Mouse (Mus musculus) large intestine, adult 2 months (tissue): Measurements from ENCODE around the gene Olfr935. TPM values are rescaled to one million over a fixed set of nuclear protein-coding genes. Genes with fewer than 3 reads are reported as not detected.

ENCODE experiments used
- DNase-seq: peaks from one replicate; pipeline ENCODE4 v3.0.0-alpha.2; 2012; ENCODE audit warnings: low read depth, low spot score
- WGBS: fragments of 180-500 bp; shearing (Covaris S2); methylation state at CpG from one replicate; pipeline ENCODE4 v1.1.7; 2018; 5-methylcytosine and 5-hydroxymethylcytosine counted together
- polyA plus RNA-seq: library from polyadenylated mRNA; depleted of rRNA; stranded (reverse); fragments of >200 nt; gene quantifications from 2 replicates; pipeline ENCODE4 v1.2.3, GENCODE M21; 2012; rRNA removed

Olfr935 gene
- polyA plus RNA-seq = not detected in 2 replicates

- 62% methylated on average over 2 of the region's 2 CpGs for WGBS
- DNase-seq = no peak
Observed at GRCm38 (mm10) chr9:38999583-38999982, at the start of gene Olfr935. Gene Olfr935, minus strand, starts transcription at chr9:38999683.

- 70% methylated on average over 1 of the region's 1 CpGs for WGBS
- no peak for DNase-seq
Observed at GRCm38 (mm10) chr9:39023277-39023676, 23.8 kb upstream of the Olfr935 start, which contains the start of gene Olfr146. Gene Olfr146, minus strand, starts transcription at chr9:39023377.

- DNase-seq = no peak
- WGBS = 84% methylated on average over 2 of the region's 2 CpGs
Observed at GRCm38 (mm10) chr9:38988215-38988614, 11.3 kb downstream of the Olfr935 start, which contains the start of gene Olfr934. Gene Olfr934, minus strand, starts transcription at chr9:38988315.

GRCm38 (mm10) chr9:38972013-38972412 lies 27.5 kb downstream of the Olfr935 start, which contains the start of gene Olfr933:
Gene Olfr933, plus strand, starts transcription at chr9:38972313.
- DNase-seq = no peak
- 70% methylated on average over 4 of the region's 4 CpGs for WGBS

GRCm38 (mm10) chr9:38954124-38954416 lies 45.4 kb downstream of the Olfr935 start:
- 83% methylated on average over 4 of the region's 4 CpGs for WGBS
- DNase-seq = no peak

- WGBS = 41% methylated on average over 7 of the region's 7 CpGs
Observed at GRCm38 (mm10) chr9:38953401-38954123, 45.9 kb downstream of the Olfr935 start.

More at GRCm38 (mm10) chr9:38953401-38954123, 45.9 kb downstream of the Olfr935 start:
- DNase-seq = no peak

Other genes starting within 250 kb of the Olfr935 start
- gene Olfr920, start 247.4 kb downstream of the Olfr935 start, polyA plus RNA-seq = 0.06 and 0.15 TPM in 2 replicates
- gene Olfr921, start 226.6 kb downstream of the Olfr935 start, polyA plus RNA-seq = not detected in 2 replicates
- not detected in 2 replicates for gene Olfr922, start 185.1 kb downstream of the Olfr935 start, polyA plus RNA-seq
- not detected in 2 replicates for gene Olfr923, start 173.1 kb downstream of the Olfr935 start, polyA plus RNA-seq
- not detected in 2 replicates for gene Olfr924, start 155.2 kb downstream of the Olfr935 start, polyA plus RNA-seq
- not detected in 2 replicates for gene Olfr26, start 144.6 kb downstream of the Olfr935 start, polyA plus RNA-seq
- not detected in 2 replicates for gene Olfr926, start 122.6 kb downstream of the Olfr935 start, polyA plus RNA-seq
- gene Olfr930, start 69.9 kb downstream of the Olfr935 start, polyA plus RNA-seq = not detected in 2 replicates
- gene Olfr933, start 27.4 kb downstream of the Olfr935 start, polyA plus RNA-seq = not detected in 2 replicates
- not detected in 2 replicates for gene Olfr934, start 11.4 kb downstream of the Olfr935 start, polyA plus RNA-seq
- not detected in 2 replicates for gene Olfr146, start 23.7 kb upstream of the Olfr935 start, polyA plus RNA-seq
- gene Olfr937, start 65.3 kb upstream of the Olfr935 start, polyA plus RNA-seq = not detected in 2 replicates
- gene Olfr938, start 79.2 kb upstream of the Olfr935 start, polyA plus RNA-seq = not detected in 2 replicates
- not detected in 2 replicates for gene Olfr27, start 128.4 kb upstream of the Olfr935 start, polyA plus RNA-seq
- not detected in 2 replicates for gene Olfr943, start 166.6 kb upstream of the Olfr935 start, polyA plus RNA-seq
- gene Olfr944, start 202.2 kb upstream of the Olfr935 start, polyA plus RNA-seq = not detected in 2 replicates